Mouse (Mus musculus) brain, embryonic 14.5 days (tissue): ENCODE measurements at regions not wholly inside any gene's neighbourhood (a gene's known extent, or its start where the extent isn't known, plus 50 kb on each side); places are given as distances from the start of the nearest gene placed in this dataset.

Experiments used
- DNase-seq: peaks from one replicate; pipeline ENCODE4 v3.0.0-alpha.2; 2011; ENCODE audit warnings: low read depth
- CTCF ChIP-seq: fragments of 200-500 bp; IDR thresholded peaks from 2 replicates; pipeline ENCODE4 v1.5.1; 2012; ENCODE audit warnings: inconsistent platforms, mild to moderate bottlenecking, moderate library complexity, borderline replicate concordance; ENCODE audit not compliant: insufficient read depth, insufficient read length; ENCODE audit errors: extremely low read depth
- POLR2A ChIP-seq: fragments of 200-500 bp; IDR thresholded peaks from 2 replicates; pipeline ENCODE4 v1.6.1; 2012; ENCODE audit warnings: mild to moderate bottlenecking, inconsistent platforms, borderline replicate concordance; ENCODE audit not compliant: poor library complexity, insufficient read depth, insufficient read length, severe bottlenecking; ENCODE audit errors: extremely low read depth

DNA sequence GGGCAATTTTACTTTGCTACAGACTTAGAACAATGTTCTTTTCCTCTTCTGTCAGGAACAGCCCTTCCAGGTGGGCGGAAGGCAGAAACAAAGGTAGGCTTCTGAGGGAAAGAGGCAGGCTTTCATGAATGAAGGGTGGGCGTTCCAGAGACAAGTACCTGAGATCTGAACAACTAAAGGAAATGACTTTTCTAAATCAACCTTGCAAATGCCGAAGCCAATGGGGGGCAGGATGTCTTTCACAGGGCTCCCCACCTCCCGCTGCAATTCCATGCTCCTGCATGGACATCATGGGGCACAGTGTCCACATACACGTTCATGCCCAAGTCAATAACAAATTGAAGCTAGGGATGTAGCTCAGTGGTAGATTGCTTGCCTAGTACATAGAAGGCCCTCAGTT is 80.2 kb upstream of the Bach2 start:
- DNase-seq: no peak

GRCm38 (mm10) chr4:32158886-32159285 is 79.7 kb upstream of the Bach2 start:
- no peak for DNase-seq
- no peak for TF ChIP-seq CTCF
- no peak for TF ChIP-seq POLR2A

More for the DNA sequence above, 80.2 kb upstream of the Bach2 start:
- TF ChIP-seq POLR2A (no peak), CTCF (no peak)

- TF ChIP-seq POLR2A (no peak), CTCF (no peak)
- DNase-seq: no peak
Observed at GRCm38 (mm10) chr4:32160815-32161214, 77.8 kb upstream of the Bach2 start.

- TF ChIP-seq CTCF (no peak), POLR2A (no peak)
- peak; percentile 78 for DNase-seq
Observed at GRCm38 (mm10) chr4:32161871-32162656, 76.5 kb upstream of the Bach2 start.

DNA sequence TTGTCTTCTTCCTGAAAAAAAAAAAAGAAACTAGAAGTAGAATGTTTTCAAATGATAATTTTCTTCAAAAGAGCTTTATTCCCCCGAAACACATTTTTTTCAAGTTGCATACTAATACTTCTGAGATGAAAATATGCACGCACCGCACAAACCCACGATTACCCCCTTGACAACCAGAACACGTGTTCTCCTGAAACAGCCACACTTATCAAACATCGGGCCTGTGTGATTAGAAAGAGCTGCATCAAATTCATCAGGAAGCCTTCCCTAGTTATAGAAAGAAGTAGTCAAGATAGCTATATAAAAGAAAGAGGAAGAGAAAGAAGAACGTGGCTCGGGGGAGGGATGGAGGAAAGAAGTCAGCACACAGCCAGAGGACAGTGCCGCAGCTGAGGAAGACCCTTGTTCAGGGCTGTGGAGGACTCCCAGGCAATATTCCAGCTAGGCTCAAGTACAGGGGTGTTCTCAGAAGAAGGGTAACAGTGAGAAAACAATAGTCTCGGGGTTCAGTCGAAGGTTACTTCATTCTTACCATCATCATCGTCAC is 75.8 kb upstream of the Bach2 start:
- no peak for DNase-seq
- TF ChIP-seq POLR2A (no peak), CTCF (no peak)

GRCm38 (mm10) chr4:32164081-32164641 is 74.4 kb upstream of the Bach2 start:
- TF ChIP-seq CTCF (no peak), POLR2A (no peak)

GRCm38 (mm10) chr4:32164736-32165241 is 73.8 kb upstream of the Bach2 start:
- DNase-seq: no peak
- TF ChIP-seq CTCF (no peak), POLR2A (no peak)

More at GRCm38 (mm10) chr4:32164081-32164641, 74.4 kb upstream of the Bach2 start:
- DNase-seq: no peak

DNA sequence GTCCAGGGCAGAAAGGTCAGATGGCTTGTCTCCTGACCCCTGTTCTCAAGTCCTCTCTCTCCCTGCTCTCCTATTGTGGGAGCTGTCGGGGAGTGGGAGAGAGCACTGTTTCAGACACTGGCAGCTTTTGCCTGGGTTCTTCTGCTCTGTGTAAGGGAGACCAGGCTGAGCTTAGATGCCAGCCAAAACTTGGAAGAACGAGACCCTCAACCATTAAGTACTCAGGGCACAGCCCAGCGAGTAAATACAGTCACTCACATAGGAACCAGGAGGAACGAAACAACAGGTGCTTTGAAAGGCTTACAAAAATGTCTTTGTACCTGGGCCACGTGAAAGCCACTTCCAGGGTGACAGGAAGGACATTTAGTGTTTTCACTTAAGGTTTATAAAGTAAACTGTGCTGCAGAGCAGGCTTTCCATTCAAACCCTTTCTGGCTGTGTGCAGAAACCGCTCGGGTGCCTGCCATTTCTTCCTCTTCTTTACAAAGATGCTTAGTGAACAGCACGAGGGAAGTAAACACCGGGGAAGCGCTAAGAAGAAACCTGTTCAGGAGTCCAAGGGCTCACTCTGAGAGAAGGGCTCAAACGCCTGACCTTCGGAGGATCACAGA is 72.6 kb upstream of the Bach2 start:
- TF ChIP-seq CTCF: no peak
- TF ChIP-seq POLR2A: no peak
- no peak for DNase-seq

- DNase-seq: peak; percentile 56
Observed at GRCm38 (mm10) chr4:32167151-32167550, 71.5 kb upstream of the Bach2 start.

DNA sequence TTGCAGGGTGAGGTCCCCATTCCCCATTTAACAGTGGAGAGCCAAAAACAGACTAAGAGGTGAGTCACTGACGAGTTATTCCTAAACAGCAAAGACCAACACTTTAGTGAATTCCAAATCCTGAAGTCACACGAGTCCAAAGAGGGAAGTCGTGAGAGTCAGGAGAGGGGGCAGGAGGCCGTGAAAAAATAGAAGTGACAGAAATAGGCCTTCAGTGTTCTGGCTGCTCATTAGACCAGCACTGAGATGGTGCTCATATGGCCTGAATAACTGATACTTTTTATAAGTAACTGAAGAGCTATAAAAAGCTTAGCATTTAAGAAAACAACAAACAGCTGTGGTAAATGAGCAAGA is 68.5 kb upstream of the Bach2 start:
- no peak for DNase-seq
- no peak for TF ChIP-seq POLR2A
- TF ChIP-seq CTCF: no peak

More at GRCm38 (mm10) chr4:32167151-32167550, 71.5 kb upstream of the Bach2 start:
- no peak for TF ChIP-seq CTCF
- no peak for TF ChIP-seq POLR2A
